11 mouse cellular contexts compared by ENCODE assay signal in genomic region chr8:122558671-122559349, GRCm38 (mm10). TPM values are rescaled to one million over a fixed set of nuclear protein-coding genes. Genes with fewer than 3 reads are reported as not detected.
A peak's percentile ranks its signal among the peaks of the same experiment; 100 is the strongest.
DNase-seq lines count a peak whose midpoint lies in the region; ATAC-seq and TF ChIP-seq lines count a peak whose summit lies in the region.
"Had no signal": no experiment of that assay in that cellular context is flagged by ENCODE, and none has a peak within 500 bp of the region (broad histone marks: within the 10 kb centered on the region; RNA-seq: fewer than 3 reads in every experiment).

No protein-coding gene starts in this region.

- 37% methylated on average over 12 of the region's 12 CpGs for WGBS in heart, adult 2 months
- WGBS in heart, postnatal 0 days = 27% methylated on average over 8 of the region's 12 CpGs
- 17% methylated on average over 11 of the region's 12 CpGs for WGBS in lung, postnatal 0 days
- 14% methylated on average over 12 of the region's 12 CpGs for WGBS in hindbrain, embryonic 13.5 days

- no peak for TF ChIP-seq CTCF in heart, adult 2 months (IDR thresholded peaks at IDR 0.05)
- peak; percentile 10; the same call in 1 of the 2 replicates for TF ChIP-seq CTCF in heart, postnatal 0 days (IDR thresholded peaks at IDR 0.05; ENCODE audit: low read depth)
- TF ChIP-seq CTCF in lung, postnatal 0 days (IDR thresholded peaks at IDR 0.05) = peak; percentile 50

- no peak overlapping the region for H3K4me2 ChIP-seq in heart, postnatal 0 days (ENCODE audit: low read depth, low read length)
- no peak overlapping the region for H3K4me2 ChIP-seq in lung, postnatal 0 days (replicated peaks; ENCODE audit: low read depth, low read length)
- H3K4me2 ChIP-seq in hindbrain, embryonic 13.5 days = no peak overlapping the region

- intact Hi-C loops in heart, adult 2 months (cut with DNase I) = no loop called here

- peak; percentile 89 for DNase-seq in heart, adult 11 months
- DNase-seq in heart, adult 2 months = no peak
- DNase-seq in ES-CJ7 (ENCODE audit: low read depth, low spot score) = peak; percentile 88
- DNase-seq in heart, postnatal 0 days (ENCODE audit: low spot score) = no peak
- peak; percentile 76 for DNase-seq in lung, postnatal 0 days (ENCODE audit: low spot score)
- DNase-seq in frontal cortex, postnatal 14 days (ENCODE audit: low spot score in 2 of 2) = no peak
- no peak for DNase-seq in thymus, postnatal 0 days (ENCODE audit: low spot score)
- DNase-seq: midbrain, embryonic 14.5 days; spleen, adult 18-20 months had no signal

- TF ChIP-seq POLR2A in heart, adult 2 months (IDR thresholded peaks at IDR 0.05; ENCODE audit: insufficient read depth, low read depth, low read length) = no peak

- no peak overlapping the region for H3K4me3 ChIP-seq in heart, adult 2 months
- H3K4me3 ChIP-seq in heart, postnatal 0 days (ENCODE audit: low read depth, low read length) = no peak overlapping the region
- H3K4me3 ChIP-seq in lung, postnatal 0 days (ENCODE audit: low read depth, low read length) = no peak overlapping the region
- H3K4me3 ChIP-seq in hindbrain, embryonic 13.5 days = no peak overlapping the region

- no peaks in the 10 kb centered on the region for H3K27me3 ChIP-seq in heart, adult 2 months (ENCODE audit: control insufficient read depth, insufficient read depth, low read length)
- H3K27me3 ChIP-seq in heart, postnatal 0 days (ENCODE audit: control insufficient read depth, insufficient read depth, low read length) = no peaks in the 10 kb centered on the region
- H3K27me3 ChIP-seq in lung, postnatal 0 days (replicated peaks; ENCODE audit: insufficient read depth, low read length) = no peaks in the 10 kb centered on the region
- no peaks in the 10 kb centered on the region for H3K27me3 ChIP-seq in hindbrain, embryonic 13.5 days

- H3K9ac ChIP-seq in heart, adult 2 months (ENCODE audit: low read depth, low read length) = no peak overlapping the region
- no peak overlapping the region for H3K9ac ChIP-seq in heart, postnatal 0 days (replicated peaks; ENCODE audit: low read depth, low read length)
- H3K9ac ChIP-seq in lung, postnatal 0 days (replicated peaks; ENCODE audit: low read depth) = no peak overlapping the region
- H3K9ac ChIP-seq in hindbrain, embryonic 13.5 days = no peak overlapping the region

- H3K9me3 ChIP-seq in heart, postnatal 0 days (replicated peaks; ENCODE audit: control insufficient read depth, low read length) = no peaks in the 10 kb centered on the region
- no peaks in the 10 kb centered on the region for H3K9me3 ChIP-seq in lung, postnatal 0 days (ENCODE audit: low read length)
- no peaks in the 10 kb centered on the region for H3K9me3 ChIP-seq in hindbrain, embryonic 13.5 days
- H3K9me3 ChIP-seq: G1E had no signal

- ATAC-seq in heart, postnatal 0 days (ENCODE audit: insufficient read depth, low read depth) = peak; percentile 39; the same call in 1 of the 2 replicates
- peak; percentile 77 for ATAC-seq in lung, postnatal 0 days
- ATAC-seq in hindbrain, embryonic 13.5 days (ENCODE audit: low FRiP score) = no peak

- H3K4me1 ChIP-seq in heart, adult 2 months (ENCODE audit: control insufficient read depth, insufficient read depth, low read length) = peaks cover 10% of the 10 kb centered on the region
- no peaks in the 10 kb centered on the region for H3K4me1 ChIP-seq in heart, postnatal 0 days (ENCODE audit: control insufficient read depth, insufficient read depth)
- peaks cover 13% of the 10 kb centered on the region for H3K4me1 ChIP-seq in lung, postnatal 0 days (ENCODE audit: insufficient read depth, low read depth, low read length)
- 0 out of 2 replicates have a peak, but pooled peaks cover 4% of the 10 kb centered on the region for H3K4me1 ChIP-seq in hindbrain, embryonic 13.5 days (replicated peaks)

- no peak overlapping the region for H3K27ac ChIP-seq in heart, adult 2 months
- H3K27ac ChIP-seq in heart, postnatal 0 days (ENCODE audit: low read depth) = no peak overlapping the region
- H3K27ac ChIP-seq in lung, postnatal 0 days (ENCODE audit: low read length) = peak overlapping the region; percentile 27; the same call in 1 of the 2 replicates
- H3K27ac ChIP-seq in hindbrain, embryonic 13.5 days = no peak overlapping the region

- no peak for TF ChIP-seq EP300 in heart, adult 2 months (IDR thresholded peaks at IDR 0.05; ENCODE audit: insufficient read depth, low read depth, low read length)
- no peak for TF ChIP-seq EP300 in heart, postnatal 0 days (IDR thresholded peaks at IDR 0.05; ENCODE audit: low read depth)
- TF ChIP-seq EP300 in lung, postnatal 0 days (IDR thresholded peaks at IDR 0.05) = no peak

- no peaks in the 10 kb centered on the region for H3K79me2 ChIP-seq in heart, adult 2 months (replicated peaks; ENCODE audit: control insufficient read depth, insufficient read depth, low read length)

- no peaks in the 10 kb centered on the region for H3K36me3 ChIP-seq in heart, adult 2 months (ENCODE audit: control insufficient read depth, insufficient read depth, low read length)
- no peaks in the 10 kb centered on the region for H3K36me3 ChIP-seq in heart, postnatal 0 days (replicated peaks; ENCODE audit: control insufficient read depth, insufficient read depth, low read length)
- no peaks in the 10 kb centered on the region for H3K36me3 ChIP-seq in lung, postnatal 0 days (ENCODE audit: insufficient read depth, low read length)
- no peaks in the 10 kb centered on the region for H3K36me3 ChIP-seq in hindbrain, embryonic 13.5 days

RNA-seq across cellular contexts. Expression of gene Piezo1, which starts 7.7 kb away (rescaled TPM):
- 10 to 100 TPM; 14.0 to 14.8 TPM for total RNA-seq in heart, adult 2 months (2021)
- polyA plus RNA-seq in heart, adult 2 months (2012; rRNA removed) = 48.5 and 55.5 TPM in 2 replicates
- 87.0 and 92.7 TPM in 2 replicates for total RNA-seq in heart, postnatal 0 days (2014; rRNA removed; ENCODE audit: low replicate concordance)
- 8.0 and 10.1 TPM in 2 replicates for polyA plus RNA-seq in heart, postnatal 0 days (2015; fragmentation: Nextera tagmentation; extraction: Ambion mirVana)
- polyA plus RNA-seq in lung, postnatal 0 days (2015; fragmentation: Nextera tagmentation; extraction: Ambion mirVana) = 27.3 and 31.3 TPM in 2 replicates
- polyA plus RNA-seq in hindbrain, embryonic 13.5 days (2015; fragmentation: Nextera tagmentation; extraction: Ambion mirVana) = 2.5 and 3.2 TPM in 2 replicates
- polyA plus RNA-seq in thymus, postnatal 0 days (2015; fragmentation: Nextera tagmentation; extraction: Ambion mirVana) = 5.2 and 6.9 TPM in 2 replicates

RNA-seq across cellular contexts. Expression of gene Cdt1, which starts 9.0 kb away (rescaled TPM):
- 1 to 10 TPM; 2.0 to 2.7 TPM for total RNA-seq in heart, adult 2 months (2021)
- 3.2 and 3.5 TPM in 2 replicates for polyA plus RNA-seq in heart, adult 2 months (2012; rRNA removed)
- total RNA-seq in heart, postnatal 0 days (2014; rRNA removed; ENCODE audit: low replicate concordance) = 27.5 and 52.3 TPM in 2 replicates
- polyA plus RNA-seq in heart, postnatal 0 days (2015; fragmentation: Nextera tagmentation; extraction: Ambion mirVana) = 9.9 and 10.0 TPM in 2 replicates
- polyA plus RNA-seq in lung, postnatal 0 days (2015; fragmentation: Nextera tagmentation; extraction: Ambion mirVana) = 7.4 and 7.7 TPM in 2 replicates
- 9.9 and 10.4 TPM in 2 replicates for polyA plus RNA-seq in hindbrain, embryonic 13.5 days (2015; fragmentation: Nextera tagmentation; extraction: Ambion mirVana)
- polyA plus RNA-seq in thymus, postnatal 0 days (2015; fragmentation: Nextera tagmentation; extraction: Ambion mirVana) = 50.6 and 51.1 TPM in 2 replicates

RNA-seq across cellular contexts. Expression of gene Aprt, which starts 17.9 kb away (rescaled TPM):
- total RNA-seq in heart, adult 2 months (2021) = 10 to 100 TPM; 36.6 to 38.5 TPM
- 42.1 and 45.1 TPM in 2 replicates for polyA plus RNA-seq in heart, adult 2 months (2012; rRNA removed)
- 106 and 112 TPM in 2 replicates for total RNA-seq in heart, postnatal 0 days (2014; rRNA removed; ENCODE audit: low replicate concordance)
- 104 and 119 TPM in 2 replicates for polyA plus RNA-seq in heart, postnatal 0 days (2015; fragmentation: Nextera tagmentation; extraction: Ambion mirVana)
- 203 and 206 TPM in 2 replicates for polyA plus RNA-seq in lung, postnatal 0 days (2015; fragmentation: Nextera tagmentation; extraction: Ambion mirVana)
- polyA plus RNA-seq in hindbrain, embryonic 13.5 days (2015; fragmentation: Nextera tagmentation; extraction: Ambion mirVana) = 153 and 157 TPM in 2 replicates
- polyA plus RNA-seq in thymus, postnatal 0 days (2015; fragmentation: Nextera tagmentation; extraction: Ambion mirVana) = 173 and 174 TPM in 2 replicates

RNA-seq across cellular contexts. Expression of gene Galns, which starts 52.5 kb away (rescaled TPM):
- total RNA-seq in heart, adult 2 months (2021) = 1 to 10 TPM; 3.1 to 3.2 TPM
- 4.9 and 5.0 TPM in 2 replicates for polyA plus RNA-seq in heart, adult 2 months (2012; rRNA removed)
- total RNA-seq in heart, postnatal 0 days (2014; rRNA removed; ENCODE audit: low replicate concordance) = 11.6 and 16.1 TPM in 2 replicates
- 5.7 and 7.2 TPM in 2 replicates for polyA plus RNA-seq in heart, postnatal 0 days (2015; fragmentation: Nextera tagmentation; extraction: Ambion mirVana)
- polyA plus RNA-seq in lung, postnatal 0 days (2015; fragmentation: Nextera tagmentation; extraction: Ambion mirVana) = 14.3 and 14.5 TPM in 2 replicates
- polyA plus RNA-seq in hindbrain, embryonic 13.5 days (2015; fragmentation: Nextera tagmentation; extraction: Ambion mirVana) = 5.4 and 6.1 TPM in 2 replicates
- 10.5 and 11.7 TPM in 2 replicates for polyA plus RNA-seq in thymus, postnatal 0 days (2015; fragmentation: Nextera tagmentation; extraction: Ambion mirVana)

RNA-seq across cellular contexts. Expression of gene Trappc2l, which starts 52.6 kb away (rescaled TPM):
- total RNA-seq in heart, adult 2 months (2021) = 10 to 100 TPM; 58.6 to 65.4 TPM
- 161 and 207 TPM in 2 replicates for polyA plus RNA-seq in heart, adult 2 months (2012; rRNA removed)
- total RNA-seq in heart, postnatal 0 days (2014; rRNA removed; ENCODE audit: low replicate concordance) = 3.1 and 5.2 TPM in 2 replicates
- polyA plus RNA-seq in heart, postnatal 0 days (2015; fragmentation: Nextera tagmentation; extraction: Ambion mirVana) = 68.8 and 70.9 TPM in 2 replicates
- 66.8 and 70.0 TPM in 2 replicates for polyA plus RNA-seq in lung, postnatal 0 days (2015; fragmentation: Nextera tagmentation; extraction: Ambion mirVana)
- polyA plus RNA-seq in hindbrain, embryonic 13.5 days (2015; fragmentation: Nextera tagmentation; extraction: Ambion mirVana) = 98.9 and 101 TPM in 2 replicates
- polyA plus RNA-seq in thymus, postnatal 0 days (2015; fragmentation: Nextera tagmentation; extraction: Ambion mirVana) = 52.9 and 56.9 TPM in 2 replicates

Comparison
In these comparisons a context has a peak if more than half of its experiments do, and no peak if none do; other contexts are left out.
1. DNase-seq: peak in heart, adult 11 months (single experiment), ES-CJ7 (single experiment) and lung, postnatal 0 days (single experiment); none in heart, adult 2 months (0 of 2), heart, postnatal 0 days (single experiment), frontal cortex, postnatal 14 days (0 of 2) and thymus, postnatal 0 days (single experiment).